10 mouse cellular contexts compared by ENCODE assay signal in the genomic region with DNA sequence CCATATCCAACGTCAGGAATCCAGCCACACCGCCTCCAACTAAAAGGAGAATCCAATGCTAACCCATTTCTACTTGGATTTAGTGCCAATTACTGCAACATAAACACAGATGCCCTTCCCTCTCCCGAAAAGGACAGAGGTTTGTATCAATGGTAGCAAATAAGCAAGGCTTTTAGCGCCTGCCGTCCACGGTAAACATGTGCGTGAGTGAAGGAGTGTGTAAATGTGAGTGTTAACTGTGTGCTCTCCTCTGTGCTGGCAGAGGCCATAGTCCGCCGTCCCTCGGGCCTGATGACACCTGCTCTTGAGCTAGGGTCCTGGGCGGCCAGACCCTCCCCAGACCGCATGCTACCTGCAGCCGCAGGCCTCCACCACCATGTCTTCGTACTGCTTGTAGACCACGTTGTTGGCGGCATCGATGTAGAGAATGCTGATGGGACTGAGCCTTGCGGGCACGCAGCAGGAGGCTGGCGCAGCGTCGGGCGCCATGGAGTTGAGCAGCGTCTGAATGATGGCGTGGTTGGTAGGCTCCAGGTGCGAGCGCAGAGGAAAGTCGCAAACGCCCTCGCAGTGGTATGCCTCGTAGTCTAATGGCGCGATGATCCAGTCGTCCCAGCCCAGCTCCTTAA. TPM values are rescaled to one million over a fixed set of nuclear protein-coding genes. Genes with fewer than 3 reads are reported as not detected.
DNase-seq lines count a peak whose midpoint lies in the region; ATAC-seq and TF ChIP-seq lines count a peak whose summit lies in the region.
"Had no signal": no experiment of that assay in that cellular context is flagged by ENCODE, and none has a peak within 500 bp of the region (broad histone marks: within the 10 kb centered on the region; RNA-seq: fewer than 3 reads in every experiment).

No protein-coding gene starts in this region.

- no peak overlapping the region for H3K9ac ChIP-seq in liver, embryonic 16.5 days (ENCODE audit: low read depth, low read length)

- ATAC-seq in liver, embryonic 16.5 days (ENCODE audit: low read depth): no peak

- H3K36me3 ChIP-seq in testis, adult 2 months (ENCODE audit: control insufficient read depth, insufficient read depth, low read length): no peaks in the 10 kb centered on the region
- H3K36me3 ChIP-seq in liver, embryonic 16.5 days (ENCODE audit: control insufficient read depth, insufficient read depth): no peaks in the 10 kb centered on the region

- WGBS in liver, embryonic 16.5 days (ENCODE audit: insufficient replicate concordance): 7% methylated on average over 34 of the region's 34 CpGs

- H3K9me3 ChIP-seq in liver, embryonic 16.5 days (replicated peaks; ENCODE audit: control insufficient read depth, low read length): no peaks in the 10 kb centered on the region

- TF ChIP-seq CTCF in testis, adult 2 months (IDR thresholded peaks at IDR 0.05; ENCODE audit: control insufficient read depth, insufficient read depth, insufficient replicate concordance, low read depth, low read length): no peak
- TF ChIP-seq CTCF in layer of hippocampus, adult 2 months (conservative IDR thresholded peaks at IDR 0.05): no peak

- peaks cover 17% of the 10 kb centered on the region for H3K4me1 ChIP-seq in testis, adult 2 months (ENCODE audit: control insufficient read depth, insufficient read depth, low read length)
- H3K4me1 ChIP-seq in liver, embryonic 16.5 days (ENCODE audit: control insufficient read depth, low read depth, low read length): no peaks in the 10 kb centered on the region

- intact Hi-C loops in left cerebral cortex, postnatal 4 days (cut with DNase I): no loop called here

- TF ChIP-seq POLR2A in testis, adult 2 months (IDR thresholded peaks at IDR 0.05; ENCODE audit: control insufficient read depth, low read depth, low read length): no peak

- peak overlapping the region; percentile 53 for H3K4me3 ChIP-seq in testis, adult 2 months (ENCODE audit: control insufficient read depth, low read depth, low read length)
- peak overlapping the region; percentile 42 for H3K4me3 ChIP-seq in liver, embryonic 16.5 days (ENCODE audit: low read depth, low read length)
- H3K4me3 ChIP-seq in layer of hippocampus, adult 2 months: no peak overlapping the region

- H3K27ac ChIP-seq in testis, adult 2 months (ENCODE audit: control insufficient read depth, insufficient read depth, low read depth, low read length): no peak overlapping the region
- H3K27ac ChIP-seq in liver, embryonic 16.5 days (ENCODE audit: low read length): no peak overlapping the region
- no peak overlapping the region for H3K27ac ChIP-seq in layer of hippocampus, adult 2 months

- H3K4me2 ChIP-seq in liver, embryonic 16.5 days (ENCODE audit: low read depth, low read length): peak overlapping the region; percentile 35

- DNase-seq in embryo, embryonic 10 days (ENCODE audit: low spot score): peak; percentile 33
- DNase-seq in embryo, embryonic 10.5 days (ENCODE audit: low spot score): no peak
- no peak for DNase-seq in testis, postnatal 14 days (ENCODE audit: low spot score)
- no peak for DNase-seq in left cerebral cortex, postnatal 4 days
- no peak for DNase-seq in layer of hippocampus, adult 2 months (ENCODE audit: low spot score in 2 of 2)
- DNase-seq in thymus, postnatal 25 days: no peak
- DNase-seq: gastrocnemius, postnatal 14 days; thymus, adult 18-20 months had no signal

- H3K27me3 ChIP-seq in testis, adult 2 months (ENCODE audit: control insufficient read depth, insufficient read depth, low read length): peaks cover 5% of the 10 kb centered on the region
- H3K27me3 ChIP-seq in liver, embryonic 16.5 days (ENCODE audit: control insufficient read depth, insufficient read depth, low read depth, low read length): peaks cover 68% of the 10 kb centered on the region

RNA-seq across cellular contexts. Expression of a gene that starts 4.1 kb away (rescaled TPM):
- polyA plus RNA-seq in testis, adult 2 months (2012; rRNA removed): 0.06 and 0.18 TPM in 2 replicates
- not detected in 2 replicates for polyA plus RNA-seq in liver, embryonic 16.5 days (2015; fragmentation: Nextera tagmentation; extraction: Ambion mirVana)
- total RNA-seq in left cerebral cortex, postnatal 4 days (2021): not detected
- not detected for total RNA-seq in layer of hippocampus, adult 2 months (2021)
- total RNA-seq: gastrocnemius, postnatal 14 days had no signal

RNA-seq across cellular contexts. Expression of a gene that starts 15.5 kb away (rescaled TPM):
- polyA plus RNA-seq in testis, adult 2 months (2012; rRNA removed): 1.5 and 1.8 TPM in 2 replicates
- 4.4 and 5.0 TPM in 2 replicates for polyA plus RNA-seq in liver, embryonic 16.5 days (2015; fragmentation: Nextera tagmentation; extraction: Ambion mirVana)
- total RNA-seq in left cerebral cortex, postnatal 4 days (2021): 10 to 100 TPM; 10.3 to 11.0 TPM
- total RNA-seq in layer of hippocampus, adult 2 months (2021): 10 to 100 TPM; 12.2 to 15.1 TPM
